Comparison of ENCODE assay signal across 8 mouse cellular contexts in genomic region chr14:55618486-55619195, GRCm38 (mm10). TPM values are rescaled to one million over a fixed set of nuclear protein-coding genes. Genes with fewer than 3 reads are reported as not detected.
A peak's percentile ranks its signal among the peaks of the same experiment; 100 is the strongest.
DNase-seq lines count a peak whose midpoint lies in the region; ATAC-seq and TF ChIP-seq lines count a peak whose summit lies in the region.

No protein-coding gene starts in this region.

- H3K4me2 ChIP-seq in hindbrain, embryonic 13.5 days: peak overlapping the region; percentile 42

- TF ChIP-seq CTCF in layer of hippocampus, adult 2 months (conservative IDR thresholded peaks at IDR 0.05): no peak

- WGBS in hindbrain, embryonic 13.5 days: 51% methylated on average over 22 of the region's 22 CpGs
- WGBS in midbrain, embryonic 10.5 days: 60% methylated on average over 22 of the region's 22 CpGs

- peaks cover 4% of the 10 kb centered on the region; the same call in 1 of the 2 replicates for H3K4me1 ChIP-seq in hindbrain, embryonic 13.5 days (replicated peaks)
- H3K4me1 ChIP-seq in midbrain, embryonic 10.5 days: peaks cover 18% of the 10 kb centered on the region

- peak; percentile 51; the same call in 1 of the 2 replicates for ATAC-seq in hindbrain, embryonic 13.5 days (ENCODE audit: low FRiP score)

- H3K27me3 ChIP-seq in hindbrain, embryonic 13.5 days: no peaks in the 10 kb centered on the region
- peaks cover 6% of the 10 kb centered on the region for H3K27me3 ChIP-seq in midbrain, embryonic 10.5 days (ENCODE audit: low read depth, poor library complexity, severe bottlenecking)

- peak overlapping the region; percentile 6; the same call in 1 of the 2 replicates for H3K4me3 ChIP-seq in layer of hippocampus, adult 2 months
- peak overlapping the region; percentile 33 for H3K4me3 ChIP-seq in hindbrain, embryonic 13.5 days
- H3K4me3 ChIP-seq in midbrain, embryonic 10.5 days: peak overlapping the region; percentile 38

- peak overlapping the region; percentile 46 for H3K9ac ChIP-seq in hindbrain, embryonic 13.5 days

- DNase-seq in layer of hippocampus, adult 2 months (ENCODE audit: low spot score in 2 of 2): no peak
- DNase-seq in layer of hippocampus, postnatal 10 days (ENCODE audit: low spot score in 2 of 2): no peak
- DNase-seq in cerebellum, adult 9-11 months: peak; percentile 57
- no peak for DNase-seq in midbrain, embryonic 10.5 days (ENCODE audit: low spot score)
- DNase-seq in gastrocnemius, postnatal 10 days: no peak
- DNase-seq in adrenal gland, adult (ENCODE audit: inconsistent age in 2 of 2, low spot score in 1 of 2): no peak
- DNase-seq in adrenal gland, adult 8-10 months: no peak

- peaks cover 8% of the 10 kb centered on the region for H3K36me3 ChIP-seq in hindbrain, embryonic 13.5 days
- 0 out of 2 replicates have a peak, but pooled peaks cover under 1% of the 10 kb centered on the region for H3K36me3 ChIP-seq in midbrain, embryonic 10.5 days

- H3K9me3 ChIP-seq in hindbrain, embryonic 13.5 days: no peaks in the 10 kb centered on the region
- H3K9me3 ChIP-seq in midbrain, embryonic 10.5 days (replicated peaks): no peaks in the 10 kb centered on the region

- H3K27ac ChIP-seq in layer of hippocampus, adult 2 months: no peak overlapping the region
- H3K27ac ChIP-seq in hindbrain, embryonic 13.5 days: peak overlapping the region; percentile 12; the same call in 1 of the 2 replicates
- H3K27ac ChIP-seq in midbrain, embryonic 10.5 days (replicated peaks): no peak overlapping the region; the same call in 1 of the 2 replicates

RNA-seq across cellular contexts. Expression of gene Rec8, which starts 0.8 kb away (rescaled TPM):
- 1 to 10 TPM; 1.9 to 2.5 TPM for total RNA-seq in layer of hippocampus, adult 2 months (2021)
- 1 to 10 TPM; 1.4 to 2.3 TPM for total RNA-seq in layer of hippocampus, postnatal 10 days (2021)
- polyA plus RNA-seq in hindbrain, embryonic 13.5 days (2015; fragmentation: Nextera tagmentation; extraction: Ambion mirVana): 15.1 and 16.0 TPM in 2 replicates
- 4.1 and 5.5 TPM in 2 replicates for polyA plus RNA-seq in midbrain, embryonic 10.5 days (2016; fragmentation: Nextera tagmentation; extraction: Ambion mirVana)
- under 1 TPM; 0.56 to 0.70 TPM for total RNA-seq in gastrocnemius, postnatal 10 days (2021)
- 10 to 100 TPM; 12.0 to 18.1 (median 13.1) TPM for total RNA-seq in adrenal gland, adult 8-10 months (2022)

RNA-seq across cellular contexts. Expression of gene Irf9, which starts 15.3 kb away (rescaled TPM):
- total RNA-seq in layer of hippocampus, adult 2 months (2021): 10 to 100 TPM; 11.6 to 12.1 TPM
- 10 to 100 TPM; 11.1 to 13.0 TPM for total RNA-seq in layer of hippocampus, postnatal 10 days (2021)
- 9.0 and 10.0 TPM in 2 replicates for polyA plus RNA-seq in hindbrain, embryonic 13.5 days (2015; fragmentation: Nextera tagmentation; extraction: Ambion mirVana)
- polyA plus RNA-seq in midbrain, embryonic 10.5 days (2016; fragmentation: Nextera tagmentation; extraction: Ambion mirVana): 6.5 and 6.9 TPM in 2 replicates
- total RNA-seq in gastrocnemius, postnatal 10 days (2021): 1 to 10 TPM; 5.0 to 5.7 TPM
- total RNA-seq in adrenal gland, adult 8-10 months (2022): 10 to 100 TPM; 20.2 to 28.5 (median 27.6) TPM

RNA-seq across cellular contexts. Expression of gene Ipo4, which starts 17.1 kb away (rescaled TPM):
- total RNA-seq in layer of hippocampus, adult 2 months (2021): 100 to 1,000 TPM; 139 to 142 TPM
- 100 to 1,000 TPM; 131 to 145 TPM for total RNA-seq in layer of hippocampus, postnatal 10 days (2021)
- polyA plus RNA-seq in hindbrain, embryonic 13.5 days (2015; fragmentation: Nextera tagmentation; extraction: Ambion mirVana): 86.1 and 96.7 TPM in 2 replicates
- 94.1 and 100 TPM in 2 replicates for polyA plus RNA-seq in midbrain, embryonic 10.5 days (2016; fragmentation: Nextera tagmentation; extraction: Ambion mirVana)
- 10 to 100 TPM; 68.3 to 77.1 TPM for total RNA-seq in gastrocnemius, postnatal 10 days (2021)
- total RNA-seq in adrenal gland, adult 8-10 months (2022): 100 to 1,000 TPM in 3 of 4 experiments, 10 to 100 TPM in 1; 93.7 to 140 (median 111) TPM

RNA-seq across cellular contexts. Expression of gene Gm49378, which starts 19.1 kb away (rescaled TPM):
- 1 to 10 TPM; 2.6 to 6.5 TPM for total RNA-seq in layer of hippocampus, adult 2 months (2021)
- 1 to 10 TPM; 3.0 to 6.1 TPM for total RNA-seq in layer of hippocampus, postnatal 10 days (2021)
- polyA plus RNA-seq in hindbrain, embryonic 13.5 days (2015; fragmentation: Nextera tagmentation; extraction: Ambion mirVana): 2.2 and 2.8 TPM in 2 replicates
- polyA plus RNA-seq in midbrain, embryonic 10.5 days (2016; fragmentation: Nextera tagmentation; extraction: Ambion mirVana): 1.1 and 1.2 TPM in 2 replicates
- total RNA-seq in gastrocnemius, postnatal 10 days (2021): 1 to 10 TPM; 1.1 to 2.7 TPM
- total RNA-seq in adrenal gland, adult 8-10 months (2022): 1 to 10 TPM in 2 of 4 experiments, not detected in 2; 1.5 to 1.9 TPM

RNA-seq across cellular contexts. Expression of gene Tm9sf1, which starts 25.0 kb away (rescaled TPM):
- 10 to 100 TPM; 40.4 to 45.8 TPM for total RNA-seq in layer of hippocampus, adult 2 months (2021)
- total RNA-seq in layer of hippocampus, postnatal 10 days (2021): 10 to 100 TPM; 42.0 to 55.9 TPM
- polyA plus RNA-seq in hindbrain, embryonic 13.5 days (2015; fragmentation: Nextera tagmentation; extraction: Ambion mirVana): 58.5 and 65.8 TPM in 2 replicates
- 74.7 and 77.1 TPM in 2 replicates for polyA plus RNA-seq in midbrain, embryonic 10.5 days (2016; fragmentation: Nextera tagmentation; extraction: Ambion mirVana)
- 10 to 100 TPM; 29.2 to 33.2 TPM for total RNA-seq in gastrocnemius, postnatal 10 days (2021)
- 100 to 1,000 TPM in 2 of 4 experiments, 10 to 100 TPM in 2; 95.2 to 101 (median 98.7) TPM for total RNA-seq in adrenal gland, adult 8-10 months (2022)
